Mouse (Mus musculus): ENCODE data around the gene Rpl13a.
"Not testable (repeated sequence)": the region's sequence is repeated elsewhere in the genome, so short reads cannot be mapped to it uniquely, and the experiment has no call there.

The Rpl13a gene

GRCm38 (mm10) chr7:45118336-45118735 lies 10.2 kb downstream of the Rpl13a start:
- no peak for DNase-seq (ENCODE audit: low spot score in 2 of 2)

GRCm38 (mm10) chr7:45117566-45117965 lies 11.0 kb downstream of the Rpl13a start:
- DNase-seq (ENCODE audit: low spot score in 2 of 2) = no peak

GRCm38 (mm10) chr7:45113476-45113875 lies 15.1 kb downstream of the Rpl13a start:
- DNase-seq (ENCODE audit: low spot score in 2 of 2) = no peak

- DNase-seq (ENCODE audit: low spot score in 2 of 2) = no peak
Measured at GRCm38 (mm10) chr7:45112529-45112928, 16.0 kb downstream of the Rpl13a start.

- DNase-seq (ENCODE audit: low spot score in 2 of 2) = no peak
Measured at GRCm38 (mm10) chr7:45111940-45112339, 16.6 kb downstream of the Rpl13a start.

- not testable (repeated sequence) for DNase-seq (ENCODE audit: low spot score in 2 of 2)
Measured at GRCm38 (mm10) chr7:45110089-45110488, 18.5 kb downstream of the Rpl13a start.

- DNase-seq (ENCODE audit: low spot score in 2 of 2) = no peak
Measured at GRCm38 (mm10) chr7:45107052-45107645, 21.4 kb downstream of the Rpl13a start.

- no peak for DNase-seq (ENCODE audit: low spot score in 2 of 2)
Measured at GRCm38 (mm10) chr7:45106441-45106840, 22.1 kb downstream of the Rpl13a start.

GRCm38 (mm10) chr7:45105491-45105890 lies 23.1 kb downstream of the Rpl13a start:
- no peak for DNase-seq (ENCODE audit: low spot score in 2 of 2)

- DNase-seq (ENCODE audit: low spot score in 2 of 2) = no peak
Measured at GRCm38 (mm10) chr7:45104941-45105340, 23.6 kb downstream of the Rpl13a start.

GRCm38 (mm10) chr7:45103652-45104180 lies 24.8 kb downstream of the Rpl13a start, which contains the start of gene Fcgrt:
Gene Fcgrt, minus strand, starts transcription at chr7:45103851.
- DNase-seq (ENCODE audit: low spot score in 2 of 2) = peak in 1 of 2 experiments; percentile 47

GRCm38 (mm10) chr7:45102940-45103585 lies 25.5 kb downstream of the Rpl13a start:
- no peak for DNase-seq (ENCODE audit: low spot score in 2 of 2)

GRCm38 (mm10) chr7:45102441-45102840 lies 26.1 kb downstream of the Rpl13a start:
- no peak for DNase-seq (ENCODE audit: low spot score in 2 of 2)

- DNase-seq (ENCODE audit: low spot score in 2 of 2) = no peak
Measured at GRCm38 (mm10) chr7:45100046-45100445, 28.5 kb downstream of the Rpl13a start.

- DNase-seq (ENCODE audit: low spot score in 2 of 2) = no peak
Measured at GRCm38 (mm10) chr7:45098541-45099240, 29.9 kb downstream of the Rpl13a start.

GRCm38 (mm10) chr7:45097479-45097878 lies 31.1 kb downstream of the Rpl13a start:
- DNase-seq (ENCODE audit: low spot score in 2 of 2) = no peak

- DNase-seq (ENCODE audit: low spot score in 2 of 2) = not testable (repeated sequence)
Measured at GRCm38 (mm10) chr7:45095965-45096364, 32.6 kb downstream of the Rpl13a start.

- no peak for DNase-seq (ENCODE audit: low spot score in 2 of 2)
Measured at GRCm38 (mm10) chr7:45095367-45095766, 33.2 kb downstream of the Rpl13a start.

GRCm38 (mm10) chr7:45094121-45094520 lies 34.4 kb downstream of the Rpl13a start:
- DNase-seq (ENCODE audit: low spot score in 2 of 2) = no peak

GRCm38 (mm10) chr7:45093516-45093905 lies 35.0 kb downstream of the Rpl13a start:
- DNase-seq (ENCODE audit: low spot score in 2 of 2) = no peak

GRCm38 (mm10) chr7:45092828-45093515 lies 35.6 kb downstream of the Rpl13a start:
- DNase-seq (ENCODE audit: low spot score in 2 of 2) = no peak

- no peak for DNase-seq (ENCODE audit: low spot score in 2 of 2)
Measured at GRCm38 (mm10) chr7:45092048-45092447, 36.5 kb downstream of the Rpl13a start, which contains the start of gene Rcn3. Gene Rcn3, minus strand, starts transcription at chr7:45092221.
